Mouse (Mus musculus) kidney, adult 9 months (tissue): ENCODE data around the gene Dap.

Experiments used
- DNase-seq: peaks from one replicate; pipeline ENCODE4 v3.0.0; 2022

Gene Dap

GRCm38 (mm10) chr15:31237898-31238297, 13.8 kb downstream of the Dap start:
- no peak for DNase-seq

GRCm38 (mm10) chr15:31238611-31239010, 14.5 kb downstream of the Dap start:
- no peak for DNase-seq

- no peak for DNase-seq
These were observed 15.6 kb downstream of the Dap start for GRCm38 (mm10) chr15:31239713-31240112.

GRCm38 (mm10) chr15:31240181-31240580, 16.1 kb downstream of the Dap start:
- DNase-seq: no peak

- DNase-seq: no peak
These were observed 19.1 kb downstream of the Dap start for GRCm38 (mm10) chr15:31243260-31243659.

- DNase-seq: no peak
These were observed 20.8 kb downstream of the Dap start for GRCm38 (mm10) chr15:31244696-31245445.

- DNase-seq: no peak
These were observed 21.8 kb downstream of the Dap start for GRCm38 (mm10) chr15:31245934-31246333.

GRCm38 (mm10) chr15:31247035-31247434, 22.9 kb downstream of the Dap start:
- DNase-seq: no peak

GRCm38 (mm10) chr15:31248882-31249281, 24.8 kb downstream of the Dap start:
- DNase-seq: no peak

- no peak for DNase-seq
These were observed 25.9 kb downstream of the Dap start for GRCm38 (mm10) chr15:31250027-31250426.

GRCm38 (mm10) chr15:31250676-31251075, 26.6 kb downstream of the Dap start:
- DNase-seq: no peak

- no peak for DNase-seq
These were observed 27.1 kb downstream of the Dap start for GRCm38 (mm10) chr15:31251189-31251588.

GRCm38 (mm10) chr15:31252590-31253311, 28.6 kb downstream of the Dap start:
- no peak for DNase-seq

- no peak for DNase-seq
These were observed 29.3 kb downstream of the Dap start for GRCm38 (mm10) chr15:31253380-31253779.

- DNase-seq: peak; percentile 85
These were observed 29.8 kb downstream of the Dap start for GRCm38 (mm10) chr15:31253963-31254362.

GRCm38 (mm10) chr15:31254939-31255535, 30.9 kb downstream of the Dap start:
- DNase-seq: no peak

GRCm38 (mm10) chr15:31255762-31256161, 31.6 kb downstream of the Dap start:
- DNase-seq: no peak

- DNase-seq: no peak
These were observed 33.2 kb downstream of the Dap start for GRCm38 (mm10) chr15:31257329-31257728.

GRCm38 (mm10) chr15:31258029-31258692, 34.0 kb downstream of the Dap start:
- DNase-seq: no peak

- no peak for DNase-seq
These were observed 34.8 kb downstream of the Dap start for GRCm38 (mm10) chr15:31258693-31259439.

- DNase-seq: no peak
These were observed 37.0 kb downstream of the Dap start for GRCm38 (mm10) chr15:31261094-31261493.

- peak; percentile 53 for DNase-seq
These were observed 38.2 kb downstream of the Dap start for GRCm38 (mm10) chr15:31262361-31262760.

- DNase-seq: peak; percentile 85
These were observed 40.7 kb downstream of the Dap start for GRCm38 (mm10) chr15:31264827-31265226.
